Mouse (Mus musculus) olfactory bulb, adult 2 months (tissue): ENCODE results near the gene Samd4b. TPM values are rescaled to one million over a fixed set of nuclear protein-coding genes. Genes with fewer than 3 reads are reported as not detected.
"Not testable (repeated sequence)": the region's sequence is repeated elsewhere in the genome, so short reads cannot be mapped to it uniquely, and the experiment has no call there.

ENCODE experiments used
- H3K27ac ChIP-seq: fragments of 200-500 bp; 2 replicates; pipeline ENCODE4 v1.5.1; 2012; ENCODE audit warnings: low read depth, low read length; ENCODE audit not compliant: insufficient read depth
- H3K4me1 ChIP-seq: fragments of 200-500 bp; 2 replicates; pipeline ENCODE4 v1.6.1; 2012; ENCODE audit warnings: low read length; ENCODE audit not compliant: control insufficient read depth, insufficient read depth
- H3K4me3 ChIP-seq: fragments of 200-500 bp; 2 replicates; pipeline ENCODE4 v1.5.1; 2012; ENCODE audit warnings: mild to moderate bottlenecking, low read depth, low read length, moderate library complexity; ENCODE audit not compliant: insufficient read depth
- CTCF ChIP-seq: fragments of 200-500 bp; IDR thresholded peaks from 2 replicates; pipeline ENCODE4 v1.5.1; 2012; ENCODE audit warnings: low read depth, mild to moderate bottlenecking, low read length, moderate library complexity; ENCODE audit not compliant: insufficient read depth
- POLR2A ChIP-seq: fragments of 200-500 bp; IDR thresholded peaks from 2 replicates; pipeline ENCODE4 v1.6.1; 2012; ENCODE audit warnings: mild to moderate bottlenecking, low read depth, low read length, moderate library complexity; ENCODE audit not compliant: insufficient read depth
- WGBS: fragments of 180-500 bp; shearing (Covaris S2); methylation state at CpG from one replicate; pipeline ENCODE4 v1.1.7; 2018; 5-methylcytosine and 5-hydroxymethylcytosine counted together
- polyA plus RNA-seq: library from polyadenylated mRNA; stranded (reverse); fragments of >200 nt; gene quantifications from 2 replicates; pipeline ENCODE4 v1.2.4, GENCODE M21; 2012; ENCODE audit warnings: low replicate concordance; ENCODE audit not compliant: missing spikeins, insufficient read depth, insufficient read length

Gene Samd4b
- polyA plus RNA-seq, 1 experiment, result not detected

DNA sequence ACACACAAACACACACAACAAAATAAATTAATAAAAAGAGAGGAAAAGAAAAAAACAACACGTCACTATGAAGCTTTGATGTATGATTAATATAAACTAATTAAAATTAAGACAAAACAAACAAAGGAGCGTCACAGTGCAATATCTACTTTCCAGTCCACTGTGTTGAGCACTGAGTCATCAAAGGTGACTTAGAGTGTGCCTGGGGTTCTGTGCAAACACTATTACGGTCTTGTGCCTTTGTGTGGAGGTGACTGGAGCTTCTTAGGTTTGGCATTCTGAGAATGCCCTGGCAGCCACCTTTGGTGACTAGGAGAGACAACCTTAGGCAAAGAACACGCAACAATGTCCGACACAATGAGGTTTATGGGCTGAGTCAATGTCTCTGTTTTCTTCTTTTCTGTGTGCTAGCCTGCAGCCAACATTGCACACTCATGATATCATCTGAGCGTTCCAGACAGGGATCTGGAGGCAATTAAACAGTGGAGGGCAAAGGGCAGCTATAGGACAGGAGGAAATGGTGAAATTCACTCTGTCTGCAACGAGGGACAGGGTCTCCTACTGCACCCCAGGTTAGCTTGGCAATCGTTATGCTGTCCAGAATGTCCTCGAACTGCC, 21.3 kb upstream of the Samd4b start:
- TF ChIP-seq POLR2A (no peak), CTCF (no peak)
- no peaks in the 10 kb centered on the region for H3K4me1 ChIP-seq

DNA sequence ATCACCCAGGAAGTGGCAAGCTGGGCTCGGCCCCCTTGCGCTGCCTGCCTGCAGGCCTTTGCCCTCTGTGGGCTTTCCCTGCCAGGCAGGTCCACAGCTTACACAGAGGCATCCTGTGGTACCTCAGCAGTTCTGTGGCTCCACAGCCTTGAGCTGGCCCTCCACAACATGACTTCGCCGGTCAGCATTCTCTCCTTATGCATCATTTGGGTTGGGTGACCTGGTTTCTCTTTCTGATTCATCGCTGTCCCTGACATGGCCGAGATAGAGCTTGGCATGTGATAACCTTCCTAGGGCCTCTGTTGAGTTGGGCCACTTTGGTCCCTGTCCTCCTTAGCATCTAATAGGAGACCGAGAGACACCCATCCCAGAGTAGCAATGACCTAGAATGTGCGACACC, 8.0 kb upstream of the Samd4b start:
- Histone ChIP-seq H3K4me3 (no peak overlapping the region), H3K27ac (no peak overlapping the region), H3K4me1 (no peaks in the 10 kb centered on the region)
- 88% methylated on average over 8 of the region's 8 CpGs for WGBS
- TF ChIP-seq POLR2A (no peak), CTCF (no peak)

More for the DNA sequence above, 21.3 kb upstream of the Samd4b start:
- WGBS, result 74% methylated on average over 9 of the region's 9 CpGs
- Histone ChIP-seq H3K27ac (no peak overlapping the region), H3K4me3 (no peak overlapping the region)

DNA sequence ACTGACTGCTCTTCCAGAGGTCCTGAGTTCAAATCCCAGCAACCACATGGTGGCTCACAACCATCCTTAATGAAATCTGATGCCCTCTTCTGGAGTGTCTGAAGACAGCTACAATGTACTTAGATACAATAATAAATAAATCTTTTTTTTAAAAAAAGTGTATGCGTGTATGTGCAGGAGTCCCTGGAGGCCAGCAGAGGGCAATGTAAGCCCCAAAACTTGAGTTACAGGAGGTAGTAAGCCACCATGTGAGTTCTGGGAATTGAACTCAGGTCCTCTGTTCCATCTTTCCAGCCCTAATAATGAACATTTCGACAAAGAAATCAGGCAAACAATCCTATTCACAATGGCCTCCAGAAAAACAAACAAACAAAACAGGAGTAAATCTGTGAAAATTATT, 5.8 kb upstream of the Samd4b start:
- H3K4me3 ChIP-seq, H3K27ac ChIP-seq, H3K4me1 ChIP-seq: not testable (repeated sequence)
- 89% methylated on average over 2 of the region's 2 CpGs for WGBS

DNA sequence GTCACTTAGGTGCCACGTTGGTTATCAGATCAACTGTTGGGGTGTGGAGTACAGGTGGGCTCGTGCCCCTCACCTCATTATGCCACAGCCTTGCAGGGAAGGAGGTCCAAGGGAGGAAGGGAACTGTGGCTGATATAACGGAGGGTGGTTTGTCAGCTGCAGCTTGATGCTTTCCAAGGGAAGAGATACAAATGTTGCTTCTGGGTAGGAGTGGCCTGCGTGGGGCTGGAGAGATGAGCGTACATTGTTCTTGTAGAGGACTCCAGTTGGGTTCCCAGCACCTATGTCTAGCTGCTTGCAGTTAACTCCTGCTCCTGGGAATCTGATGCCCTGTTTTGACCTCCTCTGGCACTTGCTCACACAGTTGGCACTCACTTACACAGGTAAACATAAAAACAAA, 5.2 kb upstream of the Samd4b start:
- 79% methylated on average over 5 of the region's 5 CpGs for WGBS
- Histone ChIP-seq H3K4me1 (no peaks in the 10 kb centered on the region), H3K4me3 (no peak overlapping the region), H3K27ac (no peak overlapping the region)
- TF ChIP-seq CTCF (no peak), POLR2A (no peak)

DNA sequence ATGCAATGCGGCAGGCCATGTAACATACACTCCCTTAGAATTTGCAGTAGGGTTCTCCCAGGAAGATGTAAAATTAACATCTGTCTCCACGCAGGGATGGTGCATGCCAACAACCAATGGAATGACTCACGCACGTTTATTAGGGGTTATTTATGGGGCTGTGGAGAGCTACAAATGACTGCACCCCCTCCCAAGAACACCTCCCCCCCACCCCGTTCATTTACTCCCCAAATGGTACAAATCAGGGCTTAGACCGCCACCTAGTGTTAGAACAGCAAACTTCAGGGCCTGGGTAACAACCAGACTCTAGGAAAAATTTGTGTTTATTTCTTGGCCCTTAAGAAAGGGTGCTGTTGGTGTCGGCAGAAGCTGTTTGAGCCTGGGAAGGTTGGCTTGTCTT, 3.7 kb upstream of the Samd4b start:
- no peak overlapping the region for H3K4me3 ChIP-seq
- TF ChIP-seq CTCF (peak; percentile 18; the same call in 1 of the 2 replicates), POLR2A (no peak)
- whole genome bisulfite sequencing, result 5% methylated on average over 7 of the region's 7 CpGs
- peak overlapping the region; percentile 5; the same call in 1 of the 2 replicates for H3K27ac ChIP-seq
- peaks cover 9% of the 10 kb centered on the region for H3K4me1 ChIP-seq

DNA sequence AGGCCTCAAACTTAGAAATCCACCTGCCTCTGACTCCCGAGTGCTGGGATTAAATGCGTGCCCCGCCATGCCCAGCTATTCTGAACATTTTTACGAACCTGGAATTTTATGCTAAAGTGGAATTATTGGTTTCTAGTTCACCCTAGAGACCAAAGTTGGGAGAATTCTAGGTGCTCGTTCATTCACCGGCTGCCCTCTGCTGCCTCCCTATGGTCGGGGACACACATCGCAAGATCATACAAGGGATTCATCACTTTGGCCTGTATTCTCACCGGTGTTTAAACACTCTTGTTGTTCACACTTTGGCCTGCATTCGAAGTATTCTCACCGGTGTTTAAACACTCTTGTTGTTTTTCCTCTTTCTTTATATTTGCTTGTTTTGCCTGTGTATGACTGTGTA, 3.1 kb upstream of the Samd4b start:
- TF ChIP-seq CTCF (peak; percentile 49; the same call in 1 of the 2 replicates), POLR2A (no peak)
- no peak overlapping the region for H3K4me3 ChIP-seq
- peaks cover 15% of the 10 kb centered on the region for H3K4me1 ChIP-seq
- H3K27ac ChIP-seq, result 0 out of 2 replicates have a peak overlapping the region, but pooled peaks have one; percentile 5
- 7% methylated on average over 11 of the region's 11 CpGs for WGBS

DNA sequence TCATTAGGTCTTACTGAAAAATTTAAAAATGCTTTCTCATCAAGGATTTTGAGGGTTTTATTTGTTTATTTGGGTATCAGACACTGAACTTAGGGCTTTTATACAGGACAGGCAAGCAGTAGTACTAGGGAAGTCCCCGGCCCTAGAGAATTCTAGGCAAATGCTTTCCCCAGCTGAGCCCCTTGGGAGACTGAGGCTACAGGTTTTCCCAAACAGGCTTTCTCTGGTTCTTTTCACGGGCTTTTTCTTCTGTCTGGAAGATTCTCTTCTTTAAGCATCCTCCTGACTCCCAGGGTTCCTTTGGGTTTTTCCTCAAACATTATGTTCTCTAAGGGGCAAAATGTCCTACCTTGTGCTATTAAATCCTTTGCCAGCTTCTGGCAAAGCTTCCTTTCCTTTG, 1.0 kb upstream of the Samd4b start:
- 71% methylated on average over 2 of the region's 2 CpGs for WGBS
- TF ChIP-seq POLR2A (no peak), CTCF (no peak)
- Histone ChIP-seq H3K4me3 (no peak overlapping the region), H3K27ac (no peak overlapping the region), H3K4me1 (peaks cover 23% of the 10 kb centered on the region)

DNA sequence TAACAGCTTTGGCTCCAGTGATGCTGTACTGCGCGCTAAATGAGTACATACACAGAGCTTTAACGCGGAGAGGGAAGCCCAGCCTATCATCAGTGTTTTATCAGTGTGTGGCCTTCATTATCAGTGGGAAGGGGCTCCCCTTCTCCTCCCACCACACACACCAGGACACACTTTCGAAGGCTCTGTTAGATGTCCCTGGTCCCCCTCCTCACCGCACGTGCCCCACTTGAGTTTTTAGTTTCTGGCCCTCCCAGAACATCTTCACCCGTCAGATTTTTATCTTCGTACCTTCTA, 720 bp downstream of the Samd4b start:
- H3K27ac ChIP-seq, result no peak overlapping the region
- 2% methylated on average over 9 of the region's 9 CpGs for WGBS
- peak overlapping the region; percentile 52 for H3K4me3 ChIP-seq
- H3K4me1 ChIP-seq, result peaks cover 28% of the 10 kb centered on the region
- TF ChIP-seq CTCF (no peak), POLR2A (no peak)

DNA sequence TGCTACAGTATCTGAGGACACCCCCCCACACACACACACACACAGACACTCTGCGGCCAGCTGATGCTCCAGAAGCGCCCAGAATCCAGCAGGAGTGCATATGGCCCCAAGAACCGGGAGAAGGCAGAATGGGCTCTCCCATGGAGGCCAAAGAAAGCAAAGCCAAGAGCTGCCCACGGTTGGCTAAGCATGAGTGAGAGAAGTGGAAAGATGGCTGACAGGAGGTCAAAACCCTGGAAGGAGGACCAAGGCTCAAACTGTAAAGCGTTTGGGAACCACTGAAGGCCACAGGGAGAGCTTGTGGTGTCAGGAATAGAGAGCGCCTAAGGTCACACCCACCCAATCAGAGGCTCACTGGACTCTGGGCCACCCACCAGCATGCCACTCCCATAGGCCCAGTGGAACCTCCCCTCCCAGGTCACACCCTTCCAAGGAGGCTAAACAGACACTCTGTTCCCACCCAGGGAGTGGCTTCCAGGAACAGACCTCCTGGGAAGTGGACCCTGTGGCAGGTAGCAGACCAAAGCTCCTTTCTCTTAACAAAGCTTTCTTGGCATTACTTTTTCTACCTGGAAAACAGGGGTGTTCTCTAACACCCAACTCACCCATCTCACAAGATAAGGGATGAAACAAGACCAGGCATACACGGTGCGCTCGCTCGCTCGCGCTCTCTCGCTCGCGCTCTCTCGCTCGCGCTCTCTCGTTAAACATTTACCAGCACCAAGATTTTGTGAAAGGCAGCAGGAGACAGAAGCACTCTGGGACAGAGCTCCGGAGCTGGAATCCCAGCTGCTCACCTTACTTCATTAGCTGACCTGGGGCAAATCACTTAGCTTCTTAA, 1.3 kb downstream of the Samd4b start:
- peak overlapping the region; percentile 52 for H3K4me3 ChIP-seq
- WGBS, result 48% methylated on average over 20 of the region's 20 CpGs
- no peak for TF ChIP-seq POLR2A
- TF ChIP-seq CTCF, result no peak
- H3K4me1 ChIP-seq, result peaks cover 28% of the 10 kb centered on the region
- no peak overlapping the region for H3K27ac ChIP-seq
